Mouse (Mus musculus) left cerebral cortex, postnatal 36 days (tissue): ENCODE data around the gene Gja4. TPM values are rescaled to one million over a fixed set of nuclear protein-coding genes. Genes with fewer than 3 reads are reported as not detected.

Source experiments
- DNase-seq, 2 experiments: peaks; one replicate each; pipeline ENCODE4 v3.0.0; 2021 to 2022; ENCODE audit warnings: low spot score in 2 of 2, mixed read lengths in 1 of 2
- intact Hi-C: fragments of 180-260 bp; cut with DNase I; formaldehyde crosslinking; loops from one replicate; pipeline ENCODE4 v1.15.1; 2025
- total RNA-seq, 2 experiments: library from RNA; stranded (reverse); gene quantifications; 2 replicates each; pipeline ENCODE4 v1.2.3; 2021

Gene Gja4
- 1 to 10 TPM; 3.6 to 4.5 TPM for total RNA-seq

GRCm38 (mm10) chr4:127313861-127314260, at the start of gene Gja4:
Gene Gja4, minus strand, starts transcription at chr4:127314039.
- peak; percentile 55 to 57 for DNase-seq
- intact Hi-C loops: loop anchor here (10.0 kb wide), 2 partner anchors 259 to 759 kb away; partner anchors contain the start of gene Clspn

DNA sequence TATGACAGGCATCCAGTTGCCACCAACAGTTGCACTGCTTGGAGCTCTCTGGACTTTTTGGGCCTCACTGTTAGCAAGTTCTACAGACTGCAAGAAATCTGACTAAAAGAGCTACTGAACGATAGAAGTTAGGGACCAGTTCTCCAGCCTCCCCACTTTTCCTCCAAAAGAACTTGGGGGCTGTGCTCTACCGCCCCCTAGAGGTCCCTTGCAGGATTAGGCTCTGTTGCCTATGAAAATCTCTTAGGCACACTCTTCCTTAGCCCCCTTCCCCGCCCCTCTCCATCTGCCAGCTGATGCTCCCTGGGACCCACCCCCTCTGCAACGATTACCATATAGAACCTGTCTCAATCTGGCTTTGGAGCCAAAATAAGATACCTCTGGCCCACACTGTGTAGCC, 49.5 kb upstream of the Gja4 start:
- DNase-seq: no peak
- intact Hi-C loops: loop anchor here (10.0 kb wide), 1 partner anchor 1181 kb away; no protein-coding TSS in a partner anchor

- no peak for DNase-seq
- intact Hi-C loops: loop anchor here (10.0 kb wide), 1 partner anchor 1182 kb away; no protein-coding TSS in a partner anchor
Measured at GRCm38 (mm10) chr4:127362520-127362919, 48.7 kb upstream of the Gja4 start.

DNA sequence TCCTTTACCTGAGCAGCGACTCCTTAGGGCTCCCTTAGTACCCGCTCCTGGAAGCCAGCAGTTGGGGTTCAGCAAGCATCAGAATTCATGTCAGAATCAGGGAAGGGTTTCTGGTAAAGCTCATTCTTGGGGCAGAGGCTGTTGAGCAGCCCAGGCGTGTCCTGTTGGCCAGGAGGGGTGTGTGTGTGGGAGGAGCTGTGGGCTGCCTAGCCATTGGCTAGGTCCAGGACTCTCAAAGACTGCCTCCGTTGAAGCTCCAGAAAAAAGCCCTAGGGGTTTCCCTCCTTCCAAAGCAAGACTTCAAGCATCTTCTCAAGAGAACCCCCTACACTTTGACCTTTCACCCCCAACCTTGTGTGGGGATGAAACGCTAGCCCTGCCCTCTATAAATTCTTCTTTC, 44.2 kb upstream of the Gja4 start, which contains the start of gene Gjb5:
TSS of gene Gjb5 (minus strand) at position 164 of the 400 bp plus-strand sequence.
- no peak for DNase-seq
- intact Hi-C loops: no loop called here

DNA sequence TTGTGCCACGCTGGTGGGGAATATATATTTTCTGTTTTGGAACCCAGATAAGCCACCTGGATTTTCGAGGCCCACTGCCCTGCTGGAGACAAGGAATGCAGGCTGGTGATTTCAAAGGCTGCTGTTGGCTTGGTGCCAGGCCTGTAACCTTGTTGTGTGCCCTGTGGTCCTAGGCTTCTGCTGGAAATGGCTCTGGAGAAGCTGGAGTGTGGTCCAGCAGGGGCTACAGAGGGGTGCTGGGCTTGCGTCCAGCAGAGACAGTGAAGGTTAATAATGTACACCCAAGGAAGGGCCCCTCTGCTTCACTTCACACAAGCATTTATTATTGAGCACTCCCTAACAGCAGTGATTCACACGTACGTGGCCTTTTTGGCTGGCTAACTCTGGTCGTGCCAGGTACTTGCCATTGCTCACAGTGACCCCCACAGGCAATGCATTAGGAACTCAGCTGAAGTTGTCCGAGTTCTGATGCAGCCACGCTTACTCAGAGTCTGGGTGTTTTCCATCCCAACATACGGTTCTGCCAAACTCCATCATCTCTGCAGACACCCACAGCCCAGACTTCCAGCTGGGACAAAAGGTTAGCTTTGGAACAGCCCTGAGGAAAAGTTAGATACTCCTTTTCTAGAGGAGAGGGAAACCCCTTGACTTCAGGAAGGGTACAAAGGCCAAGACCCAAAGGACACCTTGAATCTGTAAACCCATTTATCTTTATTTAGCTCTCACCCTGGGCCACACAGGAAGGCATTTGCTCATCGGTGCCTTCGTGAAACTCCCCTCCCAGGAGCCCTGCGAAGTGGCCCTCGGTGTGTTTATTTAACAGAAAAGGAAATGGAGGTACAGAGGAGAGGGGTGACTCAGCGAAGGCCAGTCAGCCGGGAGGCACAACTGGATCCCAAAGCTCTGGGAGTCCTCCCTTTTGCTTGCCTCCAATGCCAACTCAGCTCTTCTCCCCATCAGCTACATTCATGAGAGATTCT, 41.0 kb upstream of the Gja4 start:
- DNase-seq: no peak
- intact Hi-C loops: no loop called here

GRCm38 (mm10) chr4:127353951-127354438, 40.2 kb upstream of the Gja4 start, which contains the start of gene Gjb4:
Gene Gjb4, minus strand, starts transcription at chr4:127354081.
- no peak for DNase-seq
- intact Hi-C loops: no loop called here

DNA sequence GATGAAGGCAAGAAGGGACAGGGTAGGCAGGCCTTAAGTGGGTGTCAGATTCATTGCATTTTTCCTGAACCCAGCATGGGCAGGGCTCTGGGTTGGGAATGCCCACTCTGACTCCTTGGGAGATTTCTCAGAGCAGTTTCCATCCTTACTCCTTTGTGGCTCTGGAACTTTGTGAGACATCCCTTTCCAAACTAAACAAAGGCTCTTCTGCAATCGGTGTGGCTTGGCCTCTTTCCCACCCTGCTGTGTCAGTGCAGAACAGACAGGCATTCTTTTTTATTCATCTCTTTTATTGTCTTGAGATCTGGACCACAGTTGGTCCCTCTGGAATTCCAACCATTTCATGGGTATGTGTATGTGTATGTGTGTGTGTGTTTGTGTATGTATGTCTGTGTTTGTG, 38.8 kb upstream of the Gja4 start:
- intact Hi-C loops: no loop called here
- DNase-seq: no peak

- no peak for DNase-seq
- intact Hi-C loops: no loop called here
Measured at GRCm38 (mm10) chr4:127349560-127350300, 35.9 kb upstream of the Gja4 start.

DNA sequence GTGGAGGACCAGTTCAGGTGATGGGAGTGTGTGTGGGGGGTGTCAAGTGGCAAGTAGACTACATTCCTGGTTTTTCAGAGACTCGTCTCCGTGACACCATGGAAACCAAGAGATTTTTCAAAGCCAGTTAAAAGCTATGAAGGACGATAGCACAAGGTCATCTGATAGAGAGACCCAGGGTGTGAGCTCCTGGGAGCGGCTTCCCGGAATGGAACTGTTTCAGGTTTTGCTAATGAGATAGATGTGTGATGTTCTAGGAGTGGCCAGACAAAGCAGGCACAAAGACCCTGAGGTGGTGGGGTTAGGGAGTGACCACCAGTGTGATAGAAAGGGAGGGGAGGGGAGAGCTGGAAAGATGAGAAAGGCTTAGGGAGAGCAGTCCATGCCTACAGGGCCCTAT, 31.2 kb upstream of the Gja4 start:
- no peak for DNase-seq

DNA sequence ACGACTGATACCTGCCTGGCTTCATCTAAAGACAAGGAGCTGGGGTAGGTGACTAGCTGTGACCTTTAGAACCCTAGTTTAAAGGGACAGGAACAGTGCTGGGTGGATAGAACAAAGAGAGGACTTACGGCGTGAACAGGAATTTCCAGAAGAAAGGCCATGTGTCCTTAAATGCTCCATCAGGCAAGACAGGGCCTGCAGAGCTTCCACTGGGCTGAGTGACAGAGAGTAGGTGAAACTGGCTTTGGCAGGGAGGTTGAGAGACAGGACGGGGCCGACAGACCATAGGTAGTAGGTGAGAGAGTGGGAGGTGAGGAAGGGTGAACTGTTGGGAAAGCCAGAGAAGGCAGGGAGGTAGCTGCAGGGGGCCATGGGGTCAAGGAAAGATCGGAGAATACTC, 27.5 kb upstream of the Gja4 start:
- intact Hi-C loops: no loop called here
- DNase-seq: no peak

More for the DNA sequence above, 31.2 kb upstream of the Gja4 start:
- intact Hi-C loops: no loop called here

GRCm38 (mm10) chr4:127337668-127338067, 23.8 kb upstream of the Gja4 start:
- intact Hi-C loops: no loop called here
- DNase-seq: no peak

- intact Hi-C loops: no loop called here
- DNase-seq: no peak
Measured at GRCm38 (mm10) chr4:127334870-127335504, 21.1 kb upstream of the Gja4 start.

GRCm38 (mm10) chr4:127331171-127331570, 17.3 kb upstream of the Gja4 start:
- DNase-seq: no peak
- intact Hi-C loops: no loop called here

DNA sequence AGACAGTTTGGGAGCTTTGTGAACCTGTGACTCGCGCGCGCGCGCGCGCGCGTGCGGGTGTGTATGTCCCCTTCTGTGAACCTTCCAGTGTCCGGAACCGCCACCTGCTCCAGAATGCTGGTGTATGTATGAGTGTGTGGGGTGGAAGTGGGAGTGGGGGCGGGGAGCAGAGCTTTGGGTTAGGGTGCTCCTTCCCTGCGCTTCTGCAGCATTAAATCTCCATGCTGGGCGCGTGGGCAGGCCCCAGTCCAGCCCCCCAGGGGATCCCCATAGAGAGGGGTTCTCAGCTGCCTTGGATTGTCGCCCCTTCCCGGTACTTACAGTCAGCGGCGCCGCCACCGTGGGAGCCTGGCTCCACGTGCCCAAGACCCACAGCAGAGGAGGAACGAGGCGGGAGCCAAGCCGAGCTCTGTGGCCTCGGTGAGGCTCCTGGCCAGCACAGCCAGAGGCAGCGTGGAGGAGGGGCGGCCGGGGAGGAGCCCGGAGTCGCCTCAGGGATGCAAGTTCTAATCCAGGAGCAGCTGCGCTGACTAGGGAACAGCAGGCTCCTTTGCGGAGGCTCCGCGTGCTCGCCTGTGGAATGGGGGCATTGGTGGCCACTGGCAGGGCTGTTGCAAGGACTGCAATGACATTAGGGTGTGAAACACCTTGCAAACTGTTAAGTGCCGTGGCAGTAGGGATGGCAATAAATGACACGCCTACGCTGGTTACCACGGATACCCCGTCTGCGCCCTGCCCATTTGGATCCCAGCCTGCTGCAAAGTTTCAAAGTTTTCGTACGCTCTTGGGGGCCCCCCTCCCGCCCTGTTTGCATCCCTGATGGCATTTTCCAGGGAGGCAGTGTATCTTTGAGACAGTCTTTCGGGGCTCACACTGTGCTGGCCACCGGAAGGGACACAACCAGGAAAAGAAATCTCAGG, 16.6 kb upstream of the Gja4 start, which contains the start of gene Gjb3:
TSS of gene Gjb3 (minus strand) at position 664 of the 920 bp plus-strand sequence.
- no peak for DNase-seq
- intact Hi-C loops: no loop called here

DNA sequence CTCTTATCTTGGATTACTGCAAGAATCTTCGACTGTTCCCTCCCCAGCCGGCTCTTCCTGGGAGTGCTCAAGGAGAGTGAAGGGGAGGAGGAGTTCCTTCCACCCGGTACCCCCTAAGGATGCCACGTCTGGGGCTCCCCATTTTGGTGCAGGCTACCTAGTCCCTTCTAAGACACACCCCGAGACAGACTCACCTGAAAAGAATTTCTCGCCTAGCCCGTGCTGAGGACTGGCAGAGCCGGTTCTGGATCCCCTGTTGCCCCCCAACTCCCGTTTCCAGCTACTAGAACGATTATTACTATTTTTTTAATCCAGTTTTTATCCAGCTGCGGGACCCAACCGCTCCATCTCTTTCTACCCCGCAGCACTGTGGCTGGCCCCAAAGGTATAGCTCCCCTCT, 15.9 kb upstream of the Gja4 start:
- intact Hi-C loops: no loop called here
- no peak for DNase-seq

DNA sequence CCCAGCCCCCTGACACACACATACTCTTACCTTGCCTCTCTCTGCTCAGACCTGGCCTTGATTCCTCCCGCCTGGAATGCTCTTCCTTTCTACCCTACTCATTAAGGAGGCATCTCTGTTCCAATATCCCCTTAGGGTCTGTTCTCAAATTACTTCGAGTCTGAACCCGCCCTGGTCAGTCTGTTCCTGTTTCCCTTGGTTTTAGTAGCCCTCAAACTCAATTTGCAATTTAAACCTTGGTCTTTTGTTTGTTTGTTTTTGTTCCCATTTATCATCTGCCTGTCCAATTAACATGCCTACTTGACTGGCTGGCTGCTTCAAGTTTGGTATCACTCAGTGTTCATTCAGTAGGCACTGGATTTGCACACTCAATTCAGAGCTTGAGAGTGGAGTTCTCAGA, 15.2 kb upstream of the Gja4 start:
- intact Hi-C loops: no loop called here
- DNase-seq: no peak

DNA sequence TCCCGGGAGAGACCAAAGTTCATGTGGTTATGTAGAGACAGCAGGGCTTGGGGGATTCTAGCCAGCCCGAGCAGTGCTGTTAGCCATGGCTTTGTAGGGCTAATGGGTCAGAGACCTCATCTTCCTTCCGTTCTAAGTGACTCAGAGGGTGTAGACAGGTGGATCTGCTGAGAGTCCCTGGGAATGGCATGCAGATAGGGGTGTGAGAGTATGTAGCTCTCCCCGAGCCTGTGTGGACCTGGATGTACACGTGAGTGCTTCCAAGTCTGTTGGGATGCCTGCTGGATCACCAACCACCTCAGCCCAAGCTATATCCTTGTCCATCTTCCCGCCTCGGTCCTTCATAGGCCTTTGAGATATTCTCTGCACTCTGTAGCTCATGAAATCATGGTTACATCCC, 14.5 kb upstream of the Gja4 start:
- DNase-seq: no peak
- intact Hi-C loops: no loop called here

GRCm38 (mm10) chr4:127327749-127328148, 13.9 kb upstream of the Gja4 start:
- no peak for DNase-seq
- intact Hi-C loops: no loop called here

GRCm38 (mm10) chr4:127327258-127327657, 13.4 kb upstream of the Gja4 start:
- intact Hi-C loops: no loop called here
- no peak for DNase-seq
